Mouse (Mus musculus) CH12.LX (cell line): ENCODE measurements at regions not wholly inside any gene's neighbourhood (a gene's known extent, or its start where the extent isn't known, plus 50 kb on each side); places are given as distances from the start of the nearest gene placed in this dataset.

Experiments
- DNase-seq: peaks from one replicate; pipeline ENCODE4 v3.0.0-alpha.2; 2013; ENCODE audit errors: extremely low read depth
- H3K27ac ChIP-seq: 2 replicates; pipeline ENCODE4 v1.5.1; 2012; ENCODE audit warnings: low read depth, mild to moderate bottlenecking, control low read depth, moderate library complexity; ENCODE audit not compliant: insufficient read depth
- H3K27me3 ChIP-seq: replicated peaks from 2 replicates; pipeline ENCODE3; 2012; ENCODE audit warnings: inconsistent platforms
- H3K36me3 ChIP-seq, 2 experiments: replicated peaks in 1 of 2; 2 replicates each; pipeline versions ENCODE3 to v1.6.1; 2012; ENCODE audit warnings: inconsistent platforms in 1 of 2, low read length in 1 of 2, mild to moderate bottlenecking in 1 of 2, mixed read lengths in 1 of 2, moderate library complexity in 1 of 2; ENCODE audit not compliant: control insufficient read depth in 1 of 2, insufficient read depth in 1 of 2
- H3K4me1 ChIP-seq, 2 experiments: 2 replicates each; pipeline ENCODE4 v1.6.1; 2012; ENCODE audit warnings: inconsistent platforms in 1 of 2, moderate library complexity in 1 of 2; ENCODE audit not compliant: insufficient read depth in 2 of 2, control insufficient read depth in 1 of 2
- H3K4me2 ChIP-seq: 2 replicates; pipeline ENCODE4 v1.6.1; 2012; ENCODE audit warnings: low read depth, mild to moderate bottlenecking, control low read depth; ENCODE audit not compliant: poor library complexity, insufficient read depth, severe bottlenecking
- H3K4me3 ChIP-seq, 3 experiments: fragments of 150-350 bp in 1 of 3; sonication (generic) in 1 of 3; replicated peaks in 1 of 3; 2 replicates each; pipeline versions ENCODE3 to v1.5.1; 2011 to 2012; ENCODE audit warnings: low read depth in 2 of 3, low read length in 2 of 3, mild to moderate bottlenecking in 2 of 3, moderate library complexity in 2 of 3, control low read depth in 1 of 3, improper control_type of control experiment in 1 of 3, inconsistent platforms in 1 of 3, mixed read lengths in 1 of 3; ENCODE audit not compliant: poor library complexity in 1 of 3
- H3K79me2 ChIP-seq: replicated peaks from 2 replicates; pipeline ENCODE4 v1.6.1; 2012; ENCODE audit warnings: mild to moderate bottlenecking, moderate library complexity; ENCODE audit not compliant: control insufficient read depth, poor library complexity, insufficient read depth, severe bottlenecking; ENCODE audit errors: extremely low read depth
- H3K9ac ChIP-seq: 2 replicates; pipeline ENCODE4 v1.6.1; 2012; ENCODE audit warnings: low read depth, mild to moderate bottlenecking, control low read depth, moderate library complexity; ENCODE audit not compliant: insufficient read depth
- H3K9me3 ChIP-seq: replicated peaks from 2 replicates; pipeline ENCODE3; 2012; ENCODE audit warnings: low read length, inconsistent platforms, mixed read lengths
- CHD1 ChIP-seq: IDR thresholded peaks from 2 replicates; pipeline ENCODE4 v1.6.1; 2012; ENCODE audit warnings: low read depth, low read length, improper control_type of control experiment, inconsistent platforms
- CHD2 ChIP-seq: IDR thresholded peaks from 2 replicates; pipeline ENCODE4 v1.6.1; 2011; ENCODE audit warnings: low read length, improper control_type of control experiment
- ELF1 ChIP-seq: IDR thresholded peaks from 2 replicates; pipeline ENCODE4 v1.6.1; 2014; ENCODE audit warnings: low read depth, mild to moderate bottlenecking, inconsistent platforms, low read length, improper control_type of control experiment
- GABPA ChIP-seq: IDR thresholded peaks from 2 replicates; pipeline ENCODE4 v1.6.1; 2012; ENCODE audit warnings: low read depth, low read length, improper control_type of control experiment, inconsistent platforms; ENCODE audit not compliant: insufficient replicate concordance
- IRF4 ChIP-seq: IDR thresholded peaks from 2 replicates; pipeline ENCODE4 v1.6.1; 2014; ENCODE audit warnings: low read depth, mild to moderate bottlenecking, inconsistent platforms, low read length, improper control_type of control experiment
- JUND ChIP-seq: conservative IDR thresholded peaks from 2 replicates; pipeline ENCODE4 v1.6.1; 2011; ENCODE audit warnings: low read depth, low read length, improper control_type of control experiment
- MAX ChIP-seq: IDR thresholded peaks from 2 replicates; pipeline ENCODE4 v1.6.1; 2011; ENCODE audit warnings: low read length, improper control_type of control experiment
- MAZ ChIP-seq: IDR thresholded peaks from 2 replicates; pipeline ENCODE4 v1.6.1; 2012; ENCODE audit warnings: low read depth, mild to moderate bottlenecking, inconsistent platforms, low read length, improper control_type of control experiment, moderate library complexity
- MYC ChIP-seq: IDR thresholded peaks from 2 replicates; pipeline ENCODE4 v1.6.1; 2011; ENCODE audit warnings: low read depth, mild to moderate bottlenecking, improper control_type of control experiment, low read length
- NELFE ChIP-seq: IDR thresholded peaks from 2 replicates; pipeline ENCODE4 v1.6.1; 2011; ENCODE audit warnings: low read depth, low read length, improper control_type of control experiment
- NRF1 ChIP-seq: IDR thresholded peaks from 2 replicates; pipeline ENCODE4 v1.6.1; 2014; ENCODE audit warnings: low read depth, mild to moderate bottlenecking, inconsistent platforms, low read length, improper control_type of control experiment, moderate library complexity
- POLR2A ChIP-seq: IDR thresholded peaks from 2 replicates; pipeline ENCODE4 v1.6.1; 2011; ENCODE audit warnings: low read depth, mild to moderate bottlenecking, improper control_type of control experiment, low read length
- SMC3 ChIP-seq: IDR thresholded peaks from 2 replicates; pipeline ENCODE4 v1.6.1; 2011; ENCODE audit warnings: low read depth, low read length, improper control_type of control experiment
- TBP ChIP-seq: conservative IDR thresholded peaks from 2 replicates; pipeline ENCODE4 v1.6.1; 2011; ENCODE audit warnings: low read depth, low read length, improper control_type of control experiment
- UBTF ChIP-seq: IDR thresholded peaks from 2 replicates; pipeline ENCODE4 v1.6.1; 2012; ENCODE audit warnings: low read depth, mild to moderate bottlenecking, inconsistent platforms, low read length, improper control_type of control experiment, moderate library complexity
- USF1 ChIP-seq: IDR thresholded peaks from 2 replicates; pipeline ENCODE4 v1.6.1; 2014; ENCODE audit warnings: low read depth, mild to moderate bottlenecking, inconsistent platforms, low read length, improper control_type of control experiment
- USF2 ChIP-seq: conservative IDR thresholded peaks from 2 replicates; pipeline ENCODE4 v1.6.1; 2011; ENCODE audit warnings: low read depth, low read length, improper control_type of control experiment
- ZC3H11A ChIP-seq: IDR thresholded peaks from 2 replicates; pipeline ENCODE4 v1.6.1; 2012; ENCODE audit warnings: low read depth, mild to moderate bottlenecking, inconsistent platforms, low read length, improper control_type of control experiment
- dilution Hi-C: fragments of 300-500 bp; cut with MboI; formaldehyde crosslinking; loops from 2 replicates; pipeline ENCODE4 v1.14.3; 2020; ENCODE audit warnings: low sequenced_read_pairs; ENCODE audit not compliant: extremely low pct_unique_long_range_greater_than_20kb, extremely low pct_ligation_motif_present
- in situ Hi-C: fragments of 300-500 bp; cut with MboI; formaldehyde crosslinking; loops from 3 replicates; pipeline ENCODE4 v1.14.3; 2019; ENCODE audit warnings: low sequenced_read_pairs, low pct_ligation_motif_present, low pct_unique_long_range_greater_than_20kb, mixed read lengths

DNA sequence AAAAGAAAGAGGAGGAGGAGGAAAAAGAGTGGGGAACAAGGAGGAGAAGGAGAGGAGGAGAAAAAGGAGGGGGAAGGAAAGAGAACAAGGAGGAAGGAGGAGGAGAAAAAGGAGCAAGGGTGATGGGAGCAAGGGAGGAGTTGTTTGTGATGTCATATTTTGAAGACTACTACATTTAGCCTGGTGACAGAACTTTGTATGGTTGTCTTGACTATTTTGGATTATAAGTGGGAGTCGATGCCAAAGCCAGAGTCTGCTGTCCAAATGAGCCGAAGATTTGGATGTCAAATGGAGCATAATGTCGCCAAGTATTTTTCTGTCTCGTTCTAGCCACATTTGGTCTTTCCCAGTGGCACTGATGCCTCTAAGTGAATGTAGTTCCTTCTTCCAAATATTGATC is 128.2 kb upstream of the Tent5a start:
- in situ Hi-C loops: no loop called here
- H3K27ac ChIP-seq: no peak overlapping the region
- H3K27me3 ChIP-seq: no peaks in the 10 kb centered on the region
- no peak overlapping the region for H3K9ac ChIP-seq
- H3K79me2 ChIP-seq: no peaks in the 10 kb centered on the region
- H3K4me2 ChIP-seq: no peak overlapping the region
- dilution Hi-C loops: no loop called here
- no peaks in the 10 kb centered on the region for H3K9me3 ChIP-seq
- TF ChIP-seq MAX: no peak
- TF ChIP-seq NRF1: no peak
- TF ChIP-seq TBP: no peak
- no peak for TF ChIP-seq IRF4
- no peak for TF ChIP-seq JUND
- TF ChIP-seq NELFE: no peak
- no peak for TF ChIP-seq CHD2
- TF ChIP-seq POLR2A: no peak
- TF ChIP-seq ELF1: no peak
- no peak for TF ChIP-seq ZC3H11A
- no peak for TF ChIP-seq MYC
- TF ChIP-seq MAZ: no peak
- no peak for TF ChIP-seq UBTF
- no peaks in the 10 kb centered on the region for H3K36me3 ChIP-seq
- H3K4me1 ChIP-seq: peaks cover 10 to 11% of the 10 kb centered on the region in 2 experiments; a peak in 2 of 4 replicates
- DNase-seq: no peak
- H3K4me3 ChIP-seq: no peak overlapping the region

DNA sequence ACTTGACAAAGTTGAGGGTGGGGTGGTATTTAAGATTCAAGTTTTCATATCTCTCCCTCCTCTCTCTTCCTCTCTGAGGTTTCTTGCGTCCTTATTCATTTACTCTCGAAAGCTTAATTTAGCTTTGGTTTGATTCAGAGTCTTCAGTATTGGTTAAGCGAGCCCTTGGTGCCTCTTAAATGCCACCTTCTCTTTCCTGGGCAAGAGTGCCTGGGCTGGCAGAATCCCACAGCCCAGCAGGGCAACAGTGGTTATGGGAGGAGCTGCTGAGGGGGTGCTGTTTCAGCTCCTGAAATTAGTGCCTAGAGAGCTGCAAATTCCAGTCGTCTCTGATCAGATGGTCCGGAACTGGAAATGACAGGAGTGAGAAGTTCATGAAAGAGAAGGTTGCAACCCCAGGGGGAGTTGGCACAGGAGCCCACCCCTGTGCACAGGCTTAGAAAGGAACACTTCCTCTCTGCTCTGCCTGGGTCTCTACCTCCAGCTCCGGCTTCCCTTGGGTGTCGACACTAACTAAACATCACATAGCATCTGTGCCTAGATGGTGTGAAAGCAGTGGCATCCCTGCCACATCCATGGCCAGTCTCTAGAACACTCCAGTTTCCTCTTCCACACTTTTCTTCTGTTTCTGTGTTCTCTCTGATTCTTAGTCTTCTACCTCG is 125.2 kb upstream of the Tent5a start:
- Histone ChIP-seq H3K79me2 (no peaks in the 10 kb centered on the region), H3K27ac (no peak overlapping the region), H3K27me3 (no peaks in the 10 kb centered on the region), H3K9ac (no peak overlapping the region), H3K4me3 (no peak overlapping the region), H3K36me3 (no peaks in the 10 kb centered on the region), H3K4me2 (no peak overlapping the region), H3K9me3 (no peaks in the 10 kb centered on the region), H3K4me1 (peaks cover 14 to 19% of the 10 kb centered on the region in 2 experiments)
- TF ChIP-seq USF2 (no peak), SMC3 (no peak)
- dilution Hi-C loops (no loop called here), in situ Hi-C loops (no loop called here)
- no peak for DNase-seq

DNA sequence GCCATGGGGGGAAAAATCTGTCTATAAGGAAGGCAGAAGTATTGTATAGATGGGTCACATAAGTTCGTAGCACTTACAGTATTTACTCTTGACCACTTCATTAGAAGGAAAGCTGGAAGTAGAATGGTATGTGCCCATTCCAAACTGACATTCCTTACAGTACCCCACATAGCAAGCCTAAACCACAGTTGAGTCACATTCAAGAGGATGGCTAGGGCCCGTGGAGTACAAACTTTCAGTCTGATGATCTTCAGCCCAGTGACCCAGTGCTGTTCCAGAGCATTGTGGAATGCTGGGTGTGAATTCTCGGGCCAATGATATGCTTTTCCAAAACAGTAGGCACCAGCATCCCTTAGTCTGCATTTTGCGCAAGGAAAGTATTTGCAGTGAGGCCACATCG is 124.2 kb upstream of the Tent5a start:
- TF ChIP-seq JUND (no peak), UBTF (no peak), USF1 (no peak), MYC (no peak), CHD1 (no peak), ELF1 (no peak), GABPA (no peak)
- TF ChIP-seq, all 38 proteins: peak for 0
- Histone ChIP-seq H3K4me2 (no peak overlapping the region), H3K4me3 (no peak overlapping the region), H3K4me1 (peaks cover 10 to 13% of the 10 kb centered on the region in 2 experiments), H3K27me3 (no peaks in the 10 kb centered on the region), H3K79me2 (no peaks in the 10 kb centered on the region), H3K27ac (no peak overlapping the region), H3K9ac (no peak overlapping the region), H3K9me3 (no peaks in the 10 kb centered on the region), H3K36me3 (no peaks in the 10 kb centered on the region)
- in situ Hi-C loops (no loop called here), dilution Hi-C loops (no loop called here)
- no peak for DNase-seq
